Mouse (Mus musculus): ENCODE measurements at regions not wholly inside any gene's neighbourhood (a gene's known extent, or its start where the extent isn't known, plus 50 kb on each side); places are given as distances from the start of the nearest gene placed in this dataset.
A peak's percentile ranks its signal among the peaks of the same experiment; 100 is the strongest.

- TF ChIP-seq CTCF (conservative IDR thresholded peaks at IDR 0.05), result no peak
- no peak overlapping the region for H3K27ac ChIP-seq
- no peak overlapping the region for H3K4me3 ChIP-seq
- no peak for DNase-seq (ENCODE audit: low spot score in 2 of 2)
These were observed 55.2 kb upstream of the Ralgps2 start for GRCm38 (mm10) chr1:156994644-156995016.

GRCm38 (mm10) chr1:156994005-156994643 is 54.7 kb upstream of the Ralgps2 start:
- no peak for DNase-seq (ENCODE audit: low spot score in 2 of 2)
- no peak for TF ChIP-seq CTCF (conservative IDR thresholded peaks at IDR 0.05)
- no peak overlapping the region for H3K4me3 ChIP-seq
- H3K27ac ChIP-seq, result no peak overlapping the region

GRCm38 (mm10) chr1:156993105-156993504 is 53.7 kb upstream of the Ralgps2 start:
- TF ChIP-seq CTCF (conservative IDR thresholded peaks at IDR 0.05), result no peak
- DNase-seq (ENCODE audit: low spot score in 2 of 2), result no peak
- Histone ChIP-seq H3K27ac (no peak overlapping the region), H3K4me3 (no peak overlapping the region)

GRCm38 (mm10) chr1:156992536-156992935 is 53.1 kb upstream of the Ralgps2 start:
- Histone ChIP-seq H3K27ac (no peak overlapping the region), H3K4me3 (no peak overlapping the region)
- no peak for TF ChIP-seq CTCF (conservative IDR thresholded peaks at IDR 0.05)
- no peak for DNase-seq (ENCODE audit: low spot score in 2 of 2)

- no peak overlapping the region for H3K27ac ChIP-seq
These were observed 51.4 kb upstream of the Ralgps2 start for GRCm38 (mm10) chr1:156990567-156991494.

GRCm38 (mm10) chr1:156990112-156990511 is 50.7 kb upstream of the Ralgps2 start:
- TF ChIP-seq CTCF (conservative IDR thresholded peaks at IDR 0.05), result no peak
- DNase-seq (ENCODE audit: low spot score in 2 of 2), result peak; percentile 27 to 64
- Histone ChIP-seq H3K4me3 (no peak overlapping the region), H3K27ac (no peak overlapping the region)

More at GRCm38 (mm10) chr1:156990567-156991494, 51.4 kb upstream of the Ralgps2 start:
- H3K4me3 ChIP-seq, result no peak overlapping the region
- TF ChIP-seq CTCF (conservative IDR thresholded peaks at IDR 0.05), result no peak
- DNase-seq (ENCODE audit: low spot score in 2 of 2), result no peak

GRCm38 (mm10) chr1:156989149-156989785 is 49.8 kb upstream of the Ralgps2 start:
- Histone ChIP-seq H3K4me3 (no peak overlapping the region), H3K27ac (no peak overlapping the region; the same call in 1 of the 2 replicates)
- TF ChIP-seq CTCF (conservative IDR thresholded peaks at IDR 0.05), result no peak
- DNase-seq (ENCODE audit: low spot score in 2 of 2), result no peak

All from layer of hippocampus, adult 2 months (tissue).